Mouse (Mus musculus) thymus, adult 2 months (tissue): ENCODE results near the gene Thoc6. TPM values are rescaled to one million over a fixed set of nuclear protein-coding genes. Genes with fewer than 3 reads are reported as not detected.

ENCODE experiments used
- DNase-seq: peaks from one replicate; pipeline ENCODE4 v3.0.0; 2021
- H3K27ac ChIP-seq: fragments of 200-500 bp; 2 replicates; pipeline ENCODE4 v1.5.1; 2012; ENCODE audit warnings: low read length, control low read depth; ENCODE audit not compliant: control insufficient read depth, insufficient read depth
- H3K27me3 ChIP-seq: fragments of 200-500 bp; 2 replicates; pipeline ENCODE4 v1.6.1; 2012; ENCODE audit warnings: mild to moderate bottlenecking, low read length, moderate library complexity, mixed read lengths; ENCODE audit not compliant: control insufficient read depth, insufficient read depth
- H3K36me3 ChIP-seq: fragments of 200-500 bp; 2 replicates; pipeline ENCODE4 v1.6.1; 2012; ENCODE audit warnings: mild to moderate bottlenecking, low read length, moderate library complexity; ENCODE audit not compliant: control insufficient read depth, insufficient read depth
- H3K4me1 ChIP-seq: fragments of 200-500 bp; replicated peaks from 2 replicates; pipeline ENCODE4 v1.6.1; 2012; ENCODE audit warnings: low read length; ENCODE audit not compliant: control insufficient read depth, insufficient read depth
- H3K4me3 ChIP-seq: fragments of 200-500 bp; 2 replicates; pipeline ENCODE4 v1.5.1; 2012; ENCODE audit warnings: mild to moderate bottlenecking, low read length, control low read depth, moderate library complexity; ENCODE audit not compliant: control insufficient read depth, insufficient read depth
- CTCF ChIP-seq: fragments of 200-500 bp; IDR thresholded peaks from 2 replicates; pipeline ENCODE4 v1.5.1; 2012; ENCODE audit warnings: mild to moderate bottlenecking, control low read depth, low read length, moderate library complexity, borderline replicate concordance; ENCODE audit not compliant: control insufficient read depth, poor library complexity, insufficient read depth; ENCODE audit errors: extremely low read depth
- POLR2A ChIP-seq: fragments of 200-500 bp; IDR thresholded peaks from 2 replicates; pipeline ENCODE4 v1.6.1; 2012; ENCODE audit warnings: mild to moderate bottlenecking, low read length, control low read depth, moderate library complexity; ENCODE audit not compliant: control insufficient read depth, poor library complexity, insufficient read depth; ENCODE audit errors: extremely low read depth
- WGBS: fragments of 180-500 bp; shearing (Covaris S2); methylation state at CpG from one replicate; pipeline ENCODE4 v1.1.7; 2018; 5-methylcytosine and 5-hydroxymethylcytosine counted together
- polyA plus RNA-seq: library from polyadenylated mRNA; depleted of rRNA; stranded (reverse); fragments of >200 nt; gene quantifications from 2 replicates; pipeline ENCODE4 v1.2.3, GENCODE M21; 2012

Gene Thoc6
- polyA plus RNA-seq, 1 experiment = 84.5 TPM

GRCm38 (mm10) chr17:23661526-23661925 lies 12.2 kb downstream of the Thoc6 start:
- no peak overlapping the region for H3K4me3 ChIP-seq
- peaks cover 5% of the 10 kb centered on the region; the same call in 1 of the 2 replicates for H3K27me3 ChIP-seq
- no peaks in the 10 kb centered on the region for H3K36me3 ChIP-seq
- TF ChIP-seq CTCF (peak; percentile 77; the same call in 1 of the 2 replicates), POLR2A (no peak)
- WGBS = 12% methylated on average over 9 of the region's 9 CpGs
- H3K4me1 ChIP-seq = peaks cover 10% of the 10 kb centered on the region; the same call in 1 of the 2 replicates
- peak; percentile 38 for DNase-seq
- no peak overlapping the region for H3K27ac ChIP-seq

- no peak for DNase-seq
- WGBS = 4% methylated on average over 14 of the region's 14 CpGs
- H3K27me3 ChIP-seq = peaks cover 5% of the 10 kb centered on the region; the same call in 1 of the 2 replicates
These were observed 12.8 kb downstream of the Thoc6 start for GRCm38 (mm10) chr17:23660876-23661200.

GRCm38 (mm10) chr17:23660117-23660875 lies 13.4 kb downstream of the Thoc6 start, which contains the start of gene Bicdl2:
Gene Bicdl2, plus strand, starts transcription at chr17:23660506.
- Histone ChIP-seq H3K27ac (no peak within 1 kb of the TSS), H3K27me3 (peaks cover 5% of the 10 kb centered on the region; the same call in 1 of the 2 replicates), H3K4me1 (peaks cover 10% of the 10 kb centered on the region; the same call in 1 of the 2 replicates), H3K4me3 (no peak within 1 kb of the TSS), H3K36me3 (no peaks in the 10 kb centered on the region)
- DNase-seq = peak; percentile 36
- TF ChIP-seq CTCF = peak; percentile 79; the same call in 1 of the 2 replicates
- TF ChIP-seq POLR2A = no peak
- WGBS = 8% methylated on average over 27 of the region's 27 CpGs

More at GRCm38 (mm10) chr17:23660876-23661200, 12.8 kb downstream of the Thoc6 start:
- TF ChIP-seq CTCF = no peak
- TF ChIP-seq POLR2A = no peak
- Histone ChIP-seq H3K27ac (no peak overlapping the region), H3K4me1 (peaks cover 10% of the 10 kb centered on the region; the same call in 1 of the 2 replicates), H3K36me3 (no peaks in the 10 kb centered on the region), H3K4me3 (no peak overlapping the region)

- H3K36me3 ChIP-seq = no peaks in the 10 kb centered on the region
- no peak overlapping the region for H3K27ac ChIP-seq
- no peak overlapping the region for H3K4me3 ChIP-seq
- peaks cover 5% of the 10 kb centered on the region; the same call in 1 of the 2 replicates for H3K27me3 ChIP-seq
- WGBS = 66% methylated on average over 3 of the region's 3 CpGs
- H3K4me1 ChIP-seq = 0 out of 2 replicates have a peak, but pooled peaks cover 7% of the 10 kb centered on the region
- TF ChIP-seq CTCF (no peak), POLR2A (no peak)
- no peak for DNase-seq
These were observed 15.2 kb downstream of the Thoc6 start for GRCm38 (mm10) chr17:23658450-23658849.

GRCm38 (mm10) chr17:23654410-23654809 lies 19.3 kb downstream of the Thoc6 start:
- 14% methylated on average over 2 of the region's 2 CpGs for WGBS
- no peaks in the 10 kb centered on the region for H3K4me1 ChIP-seq
- TF ChIP-seq POLR2A = no peak
- no peak for TF ChIP-seq CTCF
- no peak overlapping the region for H3K27ac ChIP-seq
- no peak overlapping the region for H3K4me3 ChIP-seq
- no peaks in the 10 kb centered on the region for H3K36me3 ChIP-seq
- DNase-seq = no peak
- no peaks in the 10 kb centered on the region; the same call in 1 of the 2 replicates for H3K27me3 ChIP-seq

- DNase-seq = no peak
- Histone ChIP-seq H3K4me1 (no peaks in the 10 kb centered on the region), H3K27me3 (no peaks in the 10 kb centered on the region), H3K27ac (no peak overlapping the region), H3K36me3 (no peaks in the 10 kb centered on the region), H3K4me3 (no peak overlapping the region)
- 18% methylated on average over 6 of the region's 6 CpGs for WGBS
- TF ChIP-seq CTCF = no peak
- TF ChIP-seq POLR2A = no peak
These were observed 19.7 kb downstream of the Thoc6 start for GRCm38 (mm10) chr17:23654001-23654400.
